Mouse (Mus musculus) stomach, embryonic 15.5 days (tissue): ENCODE results near the gene Urah. TPM values are rescaled to one million over a fixed set of nuclear protein-coding genes. Genes with fewer than 3 reads are reported as not detected.

ENCODE experiments used
- ATAC-seq: fragments of 200-750 bp; cut with Nextera tagmentation; 2 replicates; pipeline ENCODE4 v1.8.0; 2017; ENCODE audit warnings: low read depth, moderate number of reproducible peaks, moderate TSS enrichment; ENCODE audit not compliant: insufficient read depth, low FRiP score
- H3K27ac ChIP-seq: fragments of 300-500 bp; sonication (generic); 2 replicates; pipeline ENCODE4 v1.5.1; 2015; ENCODE audit warnings: mild to moderate bottlenecking, inconsistent platforms
- H3K27me3 ChIP-seq: fragments of 300-500 bp; sonication (generic); replicated peaks from 2 replicates; pipeline ENCODE4 v1.6.1; 2015; ENCODE audit warnings: inconsistent platforms
- H3K36me3 ChIP-seq: fragments of 300-500 bp; sonication (generic); 2 replicates; pipeline ENCODE4 v1.6.1; 2015; ENCODE audit warnings: inconsistent platforms
- H3K4me1 ChIP-seq: fragments of 300-500 bp; sonication (generic); 2 replicates; pipeline ENCODE4 v1.6.1; 2015; ENCODE audit warnings: inconsistent platforms
- H3K4me2 ChIP-seq: fragments of 300-500 bp; sonication (generic); 2 replicates; pipeline ENCODE4 v1.6.1; 2015; ENCODE audit warnings: mild to moderate bottlenecking, inconsistent platforms
- H3K4me3 ChIP-seq: fragments of 300-500 bp; sonication (generic); replicated peaks from 2 replicates; pipeline ENCODE4 v1.5.1; 2015; ENCODE audit warnings: inconsistent platforms
- H3K9ac ChIP-seq: fragments of 300-500 bp; sonication (generic); 2 replicates; pipeline ENCODE4 v1.6.1; 2015; ENCODE audit warnings: inconsistent platforms
- H3K9me3 ChIP-seq: fragments of 300-500 bp; sonication (generic); 2 replicates; pipeline ENCODE4 v1.6.1; 2016; ENCODE audit warnings: inconsistent platforms
- WGBS: fragments of 180-500 bp; shearing (Covaris S2); methylation state at CpG from one replicate; pipeline ENCODE4 v1.1.7; 2015; 5-methylcytosine and 5-hydroxymethylcytosine counted together
- polyA plus RNA-seq: library from polyadenylated mRNA; unstranded; fragments of >200 nt; fragmentation: Nextera tagmentation; extraction: Ambion mirVana; gene quantifications from 2 replicates; pipeline ENCODE4 v1.2.1, GENCODE M21; 2015

The Urah gene
- polyA plus RNA-seq, 1 experiment from 2014 or later: 23.4 TPM

DNA sequence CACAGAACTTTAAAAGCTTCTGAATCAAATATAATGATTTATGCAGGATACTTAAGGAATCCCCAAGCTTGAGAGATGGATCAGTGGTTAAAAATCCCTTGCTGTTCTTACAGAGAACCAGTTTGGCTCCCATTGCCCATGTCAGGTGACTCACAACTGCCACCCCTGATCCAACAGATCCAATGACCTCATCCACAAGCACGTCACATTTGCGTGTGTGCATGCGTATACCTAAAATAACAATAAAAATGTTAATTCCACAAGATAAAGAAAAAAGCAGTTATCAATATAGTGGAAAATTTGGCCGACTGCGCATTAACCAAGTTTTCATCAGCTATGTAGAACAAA lies 13.5 kb upstream of the Urah start:
- Histone ChIP-seq H3K27ac (no peak overlapping the region), H3K9ac (no peak overlapping the region), H3K36me3 (no peaks in the 10 kb centered on the region), H3K27me3 (no peaks in the 10 kb centered on the region), H3K4me1 (no peaks in the 10 kb centered on the region), H3K4me2 (peak overlapping the region; percentile 63), H3K9me3 (no peaks in the 10 kb centered on the region), H3K4me3 (peak overlapping the region; percentile 41)
- no peak for ATAC-seq
- WGBS: 51% methylated on average over 5 of the region's 5 CpGs

- Histone ChIP-seq H3K4me1 (no peaks in the 10 kb centered on the region), H3K27ac (no peak within 1 kb of the TSS), H3K36me3 (no peaks in the 10 kb centered on the region), H3K9ac (no peak within 1 kb of the TSS), H3K27me3 (no peaks in the 10 kb centered on the region), H3K4me3 (peak within 1 kb of the TSS; percentile 41), H3K9me3 (no peaks in the 10 kb centered on the region), H3K4me2 (peak within 1 kb of the TSS; percentile 63)
- 2% methylated on average over 21 of the region's 21 CpGs for WGBS
- peak; percentile 68 for ATAC-seq
Measured at GRCm38 (mm10) chr7:140821653-140822329, 13.0 kb upstream of the Urah start, which contains the start of gene Zfp941. Gene Zfp941, minus strand, starts transcription at chr7:140822178.

- Histone ChIP-seq H3K9ac (no peak overlapping the region), H3K36me3 (no peaks in the 10 kb centered on the region), H3K4me3 (no peak overlapping the region), H3K4me2 (no peak overlapping the region), H3K27ac (no peak overlapping the region), H3K9me3 (no peaks in the 10 kb centered on the region), H3K27me3 (no peaks in the 10 kb centered on the region), H3K4me1 (no peaks in the 10 kb centered on the region)
- WGBS: 86% methylated on average over 4 of the region's 4 CpGs
- no peak for ATAC-seq
Measured at GRCm38 (mm10) chr7:140822731-140823130, 12.1 kb upstream of the Urah start.

DNA sequence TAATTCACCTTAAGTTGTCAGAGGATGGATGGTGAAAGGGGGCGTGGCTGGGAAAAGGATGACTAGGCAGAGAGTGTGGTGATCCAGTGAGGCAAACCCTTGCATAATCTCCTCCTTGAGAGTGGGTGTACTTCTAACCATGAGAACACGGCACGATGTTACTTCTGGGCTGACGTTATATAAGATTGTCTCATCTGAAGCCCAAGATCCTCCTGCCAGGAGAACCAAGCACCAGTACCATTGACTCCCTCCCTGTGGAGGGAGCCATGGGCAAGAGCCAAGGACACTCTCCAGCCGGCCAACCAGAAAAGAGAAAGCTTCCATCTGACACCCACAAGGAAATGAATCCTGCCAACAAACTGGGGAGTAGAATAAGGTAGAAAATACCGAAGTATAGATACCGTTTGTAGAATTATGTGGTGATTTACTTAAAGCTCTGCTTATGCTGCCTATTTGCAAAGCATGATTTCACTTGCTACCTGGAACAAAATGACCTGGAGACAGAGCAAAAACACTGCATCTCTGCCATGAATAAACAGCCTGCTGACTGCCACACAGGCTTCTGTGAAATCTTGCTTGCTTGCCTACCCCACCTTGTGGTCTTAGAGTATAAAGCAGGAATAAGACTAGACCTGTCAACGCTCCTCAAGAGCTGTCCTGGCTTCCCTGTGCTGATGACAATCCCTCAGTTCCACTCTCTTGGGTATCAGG lies 6.5 kb upstream of the Urah start:
- no peak for ATAC-seq
- Histone ChIP-seq H3K9me3 (no peaks in the 10 kb centered on the region), H3K27me3 (no peaks in the 10 kb centered on the region), H3K4me3 (no peak overlapping the region), H3K4me1 (no peaks in the 10 kb centered on the region), H3K9ac (no peak overlapping the region), H3K36me3 (no peaks in the 10 kb centered on the region), H3K4me2 (no peak overlapping the region), H3K27ac (no peak overlapping the region)
- 30% methylated on average over 8 of the region's 8 CpGs for WGBS

- no peak for ATAC-seq
Measured at GRCm38 (mm10) chr7:140831447-140831846, 3.4 kb upstream of the Urah start.

GRCm38 (mm10) chr7:140833341-140833740 lies 1.5 kb upstream of the Urah start:
- Histone ChIP-seq H3K27ac (no peak overlapping the region), H3K9ac (no peak overlapping the region), H3K4me2 (no peak overlapping the region), H3K27me3 (no peaks in the 10 kb centered on the region), H3K9me3 (no peaks in the 10 kb centered on the region), H3K36me3 (no peaks in the 10 kb centered on the region), H3K4me1 (no peaks in the 10 kb centered on the region), H3K4me3 (no peak overlapping the region)
- ATAC-seq: no peak
- 88% methylated on average over 4 of the region's 4 CpGs for WGBS

More at GRCm38 (mm10) chr7:140831447-140831846, 3.4 kb upstream of the Urah start:
- Histone ChIP-seq H3K4me3 (no peak overlapping the region), H3K27me3 (no peaks in the 10 kb centered on the region), H3K9me3 (no peaks in the 10 kb centered on the region), H3K36me3 (no peaks in the 10 kb centered on the region), H3K9ac (no peak overlapping the region), H3K4me2 (no peak overlapping the region), H3K27ac (no peak overlapping the region), H3K4me1 (no peaks in the 10 kb centered on the region)
- WGBS: 57% methylated on average over 6 of the region's 6 CpGs

DNA sequence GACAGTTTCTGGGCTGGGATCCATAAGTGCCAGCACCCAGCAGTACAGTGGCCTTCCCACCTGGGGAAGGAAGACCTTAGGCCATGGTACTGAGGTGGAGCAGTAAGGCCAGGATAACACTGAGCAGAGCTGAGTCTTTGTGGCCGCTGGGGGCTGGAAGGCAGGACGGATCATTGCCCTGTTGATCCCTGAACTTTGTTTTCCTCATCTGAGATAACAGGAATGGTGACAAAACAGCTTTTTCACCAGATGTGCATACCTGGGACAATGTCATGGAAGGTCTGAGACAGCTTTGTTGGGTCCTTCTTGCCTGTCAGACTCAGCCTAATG lies 905 bp downstream of the Urah start:
- H3K27me3 ChIP-seq: no peaks in the 10 kb centered on the region
- 63% methylated on average over 2 of the region's 2 CpGs for WGBS
- peak overlapping the region; percentile 39 for H3K4me2 ChIP-seq
- H3K4me3 ChIP-seq: 0 out of 2 replicates have a peak overlapping the region, but pooled peaks have one; percentile 19
- no peaks in the 10 kb centered on the region for H3K4me1 ChIP-seq
- H3K9me3 ChIP-seq: no peaks in the 10 kb centered on the region
- no peak overlapping the region for H3K27ac ChIP-seq
- no peak for ATAC-seq
- H3K36me3 ChIP-seq: no peaks in the 10 kb centered on the region
- peak overlapping the region; percentile 8; the same call in 1 of the 2 replicates for H3K9ac ChIP-seq

DNA sequence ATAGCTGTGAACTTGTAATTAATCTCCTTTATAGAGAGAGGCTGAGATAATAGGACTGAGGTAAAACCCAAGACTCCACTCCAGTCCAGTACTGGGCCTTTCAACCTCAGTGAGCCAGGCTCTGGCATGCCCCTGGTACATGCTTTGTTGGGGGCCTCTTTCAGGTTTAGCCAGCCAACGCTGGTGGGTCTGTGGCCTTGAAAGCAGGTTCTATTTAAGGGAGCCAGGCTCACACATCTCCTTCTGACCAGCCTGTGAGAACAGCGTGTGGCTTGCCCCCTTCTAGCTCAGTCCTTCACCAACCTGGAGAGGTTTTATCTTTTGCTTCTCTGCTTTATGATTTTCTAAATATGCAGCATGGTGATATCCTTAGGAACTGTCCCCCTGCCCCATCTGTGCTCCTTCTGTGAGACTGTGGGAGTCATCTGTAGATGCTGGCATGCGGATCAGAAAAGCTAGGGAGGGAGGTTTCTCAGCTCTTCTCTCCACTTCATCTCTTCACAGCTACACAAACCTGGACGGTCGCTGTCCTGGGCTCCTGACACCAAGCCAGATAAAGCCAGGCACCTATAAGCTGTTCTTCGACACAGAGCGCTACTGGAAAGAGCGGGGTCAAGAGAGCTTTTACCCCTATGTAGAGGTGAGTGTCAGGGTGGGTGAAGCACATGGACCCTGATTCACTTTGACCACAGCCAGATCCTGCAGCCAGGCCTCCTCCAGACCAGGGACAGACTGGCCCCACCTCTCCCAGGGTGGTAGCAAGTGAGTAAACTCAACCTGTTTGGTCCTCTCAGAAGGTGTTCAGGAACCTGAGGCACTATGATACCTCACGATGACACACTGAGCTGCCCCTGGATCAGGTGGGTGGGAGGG lies 1.7 kb downstream of the Urah start:
- no peak for ATAC-seq
- H3K9ac ChIP-seq: no peak overlapping the region
- 0 out of 2 replicates have a peak, but pooled peaks cover 3% of the 10 kb centered on the region for H3K4me1 ChIP-seq
- no peaks in the 10 kb centered on the region for H3K36me3 ChIP-seq
- H3K27ac ChIP-seq: no peak overlapping the region
- no peaks in the 10 kb centered on the region for H3K27me3 ChIP-seq
- no peak overlapping the region for H3K4me3 ChIP-seq
- no peaks in the 10 kb centered on the region for H3K9me3 ChIP-seq
- 82% methylated on average over 9 of the region's 9 CpGs for WGBS
- H3K4me2 ChIP-seq: no peak overlapping the region

GRCm38 (mm10) chr7:140839556-140839955 lies 4.7 kb downstream of the Urah start:
- Histone ChIP-seq H3K4me1 (0 out of 2 replicates have a peak, but pooled peaks cover 6% of the 10 kb centered on the region), H3K36me3 (no peaks in the 10 kb centered on the region), H3K4me3 (no peak overlapping the region), H3K27ac (no peak overlapping the region), H3K27me3 (0 out of 2 replicates have a peak, but pooled peaks cover 3% of the 10 kb centered on the region), H3K4me2 (no peak overlapping the region), H3K9ac (no peak overlapping the region), H3K9me3 (no peaks in the 10 kb centered on the region)
- WGBS: 56% methylated on average over 5 of the region's 5 CpGs
- ATAC-seq: no peak

DNA sequence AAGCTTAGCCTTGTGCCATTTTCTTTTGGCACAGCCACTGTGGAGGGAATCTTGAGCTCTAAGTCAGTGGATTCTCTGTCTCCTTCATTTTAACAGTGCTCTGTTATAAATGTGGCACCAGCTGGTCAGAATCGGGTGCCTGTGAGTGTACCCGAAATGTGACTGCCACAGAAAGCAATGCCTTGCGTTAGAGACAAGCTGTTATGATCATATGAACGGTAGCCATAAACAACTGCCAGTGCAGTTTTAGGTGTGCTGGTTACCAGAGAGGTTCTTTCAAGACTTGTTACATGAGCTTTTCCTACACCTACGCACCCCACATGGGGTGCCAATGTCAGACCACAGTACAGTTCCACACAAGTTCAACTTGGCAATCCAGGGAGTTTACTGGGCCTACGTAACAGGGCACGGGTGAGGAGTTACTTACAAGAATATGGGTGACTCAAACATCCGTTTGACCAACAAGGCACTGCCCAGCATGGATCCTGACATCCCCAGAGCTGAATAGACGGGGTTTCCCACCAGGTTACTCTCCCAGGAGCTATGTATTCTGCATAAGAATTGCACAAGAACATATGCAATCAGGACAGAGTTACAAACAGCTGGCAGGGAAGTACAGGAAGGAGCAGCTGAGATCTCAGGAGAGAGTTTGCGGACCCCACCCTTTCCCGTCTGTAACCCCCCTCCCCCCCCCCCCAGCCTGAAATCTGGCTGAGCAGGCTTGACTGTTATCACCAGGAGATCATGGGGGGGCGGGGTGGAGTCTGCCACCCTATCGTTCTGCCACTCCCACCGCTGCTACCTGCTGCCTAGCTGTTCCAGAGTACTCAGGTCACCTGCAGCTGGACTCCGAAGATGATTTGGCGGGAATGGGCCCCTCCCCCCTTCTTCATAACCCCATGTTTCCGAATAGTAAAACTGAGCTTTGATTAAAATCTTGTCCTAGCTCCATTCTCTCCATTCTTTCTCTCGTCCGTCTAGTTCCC lies 6.2 kb downstream of the Urah start:
- H3K27me3 ChIP-seq: 0 out of 2 replicates have a peak, but pooled peaks cover 6% of the 10 kb centered on the region
- H3K4me2 ChIP-seq: peak overlapping the region; percentile 24
- H3K9me3 ChIP-seq: no peaks in the 10 kb centered on the region
- ATAC-seq: peak; percentile 63; the same call in 1 of the 2 replicates
- H3K9ac ChIP-seq: no peak overlapping the region
- WGBS: 34% methylated on average over 18 of the region's 19 CpGs
- no peaks in the 10 kb centered on the region for H3K36me3 ChIP-seq
- no peak overlapping the region for H3K27ac ChIP-seq
- no peak overlapping the region for H3K4me3 ChIP-seq
- 0 out of 2 replicates have a peak, but pooled peaks cover 6% of the 10 kb centered on the region for H3K4me1 ChIP-seq

DNA sequence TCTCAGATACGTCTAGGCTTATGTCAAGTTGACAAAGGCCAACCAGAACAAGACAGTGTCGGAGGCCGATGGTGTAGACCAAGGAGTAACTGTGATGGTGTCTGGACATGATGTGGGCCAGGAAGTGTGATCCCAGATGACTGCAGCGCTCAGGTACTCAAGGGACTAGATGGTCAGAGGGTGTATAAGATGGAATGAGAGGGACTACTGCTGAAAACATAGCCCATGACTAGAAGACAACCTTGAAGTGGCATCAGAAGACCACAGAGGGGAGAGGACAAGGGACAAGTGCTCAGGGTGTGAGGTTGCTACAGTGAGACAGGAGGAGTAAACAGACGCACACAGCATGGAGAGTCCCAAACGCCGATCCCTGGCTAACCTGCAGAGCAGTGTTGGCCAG lies 9.0 kb downstream of the Urah start:
- Histone ChIP-seq H3K27ac (no peak overlapping the region), H3K36me3 (no peaks in the 10 kb centered on the region), H3K9me3 (no peaks in the 10 kb centered on the region), H3K4me1 (0 out of 2 replicates have a peak, but pooled peaks cover 6% of the 10 kb centered on the region), H3K4me2 (no peak overlapping the region), H3K9ac (no peak overlapping the region), H3K4me3 (no peak overlapping the region), H3K27me3 (0 out of 2 replicates have a peak, but pooled peaks cover 6% of the 10 kb centered on the region)
- no peak for ATAC-seq
- WGBS: 64% methylated on average over 7 of the region's 7 CpGs
